Mouse (Mus musculus): ENCODE results near the gene Slc4a10.

GRCm38 (mm10) chr2:62147636-62148035 is 101.4 kb downstream of the Slc4a10 start:
- TF ChIP-seq GATA1 (IDR thresholded peaks at IDR 0.05; ENCODE audit: low read length) (no peak), TAL1 (IDR thresholded peaks at IDR 0.05; ENCODE audit: low read length) (no peak)
